Mouse (Mus musculus) heart, embryonic 14.5 days (tissue): Measurements from ENCODE around the gene Dda1. TPM values are rescaled to one million over a fixed set of nuclear protein-coding genes. Genes with fewer than 3 reads are reported as not detected.

ENCODE experiments used
- ATAC-seq: fragments of 200-750 bp; cut with Nextera tagmentation; 2 replicates; pipeline ENCODE4 v1.8.0; 2017; ENCODE audit warnings: low read depth, moderate TSS enrichment; ENCODE audit not compliant: insufficient number of reproducible peaks, insufficient read depth, low FRiP score
- H3K27ac ChIP-seq, 2 experiments: fragments of 200-500 bp in 1 of 2; fragments of 300-500 bp in 1 of 2; sonication (generic) in 1 of 2; replicated peaks in 1 of 2; 2 replicates each; pipeline ENCODE4 v1.5.1; 2012 to 2014; ENCODE audit warnings: low read depth in 2 of 2, low read length in 2 of 2, control low read depth in 1 of 2, mild to moderate bottlenecking in 1 of 2, mixed read lengths in 1 of 2; ENCODE audit not compliant: control insufficient read depth in 1 of 2, insufficient read depth in 1 of 2
- H3K27me3 ChIP-seq: fragments of 300-500 bp; sonication (generic); 2 replicates; pipeline ENCODE4 v1.6.1; 2014; ENCODE audit warnings: mild to moderate bottlenecking, low read length, control low read depth; ENCODE audit not compliant: control insufficient read depth, insufficient read depth
- H3K36me3 ChIP-seq: fragments of 300-500 bp; sonication (generic); 2 replicates; pipeline ENCODE4 v1.6.1; 2014; ENCODE audit warnings: mild to moderate bottlenecking, control low read depth, low read length, mixed read lengths; ENCODE audit not compliant: control insufficient read depth, insufficient read depth
- H3K4me1 ChIP-seq, 2 experiments: fragments of 200-500 bp in 1 of 2; fragments of 300-500 bp in 1 of 2; sonication (generic) in 1 of 2; 2 replicates each; pipeline ENCODE4 v1.6.1; 2012 to 2014; ENCODE audit warnings: low read length in 2 of 2, control low read depth in 1 of 2, mixed read lengths in 1 of 2; ENCODE audit not compliant: control insufficient read depth in 2 of 2, insufficient read depth in 2 of 2
- H3K4me2 ChIP-seq: fragments of 300-500 bp; sonication (generic); 2 replicates; pipeline ENCODE4 v1.6.1; 2014; ENCODE audit warnings: mild to moderate bottlenecking, low read length
- H3K4me3 ChIP-seq, 2 experiments: fragments of 200-500 bp in 1 of 2; fragments of 300-500 bp in 1 of 2; sonication (generic) in 1 of 2; 2 replicates each; pipeline ENCODE4 v1.5.1; 2012 to 2014; ENCODE audit warnings: low read length in 2 of 2, mild to moderate bottlenecking in 2 of 2, control low read depth in 1 of 2, low read depth in 1 of 2, moderate library complexity in 1 of 2; ENCODE audit not compliant: control insufficient read depth in 1 of 2, insufficient read depth in 1 of 2
- H3K9ac ChIP-seq: fragments of 300-500 bp; sonication (generic); 2 replicates; pipeline ENCODE4 v1.6.1; 2014; ENCODE audit warnings: mild to moderate bottlenecking, low read length
- H3K9me3 ChIP-seq: fragments of 300-500 bp; sonication (generic); 2 replicates; pipeline ENCODE4 v1.6.1; 2016; ENCODE audit warnings: low read length, control low read depth; ENCODE audit not compliant: control insufficient read depth
- WGBS: fragments of 180-500 bp; shearing (Covaris S2); extraction: QIAGEN DNeasy Blood & Tissue Kit; methylation state at CpG from one replicate; pipeline ENCODE4 v1.1.7; 2014; 5-methylcytosine and 5-hydroxymethylcytosine counted together
- polyA plus RNA-seq: library from polyadenylated mRNA; unstranded; fragments of >200 nt; fragmentation: Nextera tagmentation; extraction: Ambion mirVana; gene quantifications from 2 replicates; pipeline ENCODE4 v1.2.1, GENCODE M21; 2014

The Dda1 gene
- polyA plus RNA-seq, 1 experiment from 2014 or later = 76.7 TPM

GRCm38 (mm10) chr8:71525226-71526050 is 56.4 kb downstream of the Dda1 start, which contains the start of gene Ccdc194:
TSS of gene Ccdc194 (minus strand) at chr8:71525711.
- peak within 1 kb of the TSS; percentile 88 to 95 for H3K27ac ChIP-seq
- peak within 1 kb of the TSS; percentile 46 for H3K9ac ChIP-seq
- H3K4me1 ChIP-seq = peaks cover 28 to 29% of the 10 kb centered on the region in 2 experiments
- no peaks in the 10 kb centered on the region for H3K27me3 ChIP-seq
- H3K36me3 ChIP-seq = no peaks in the 10 kb centered on the region
- no peak for ATAC-seq
- H3K4me3 ChIP-seq = peak within 1 kb of the TSS; percentile 3 to 6; a peak in 2 of 4 replicates
- WGBS = 14% methylated on average over 46 of the region's 46 CpGs
- H3K9me3 ChIP-seq = no peaks in the 10 kb centered on the region
- peak within 1 kb of the TSS; percentile 51 for H3K4me2 ChIP-seq

Other genes starting within 250 kb of the Dda1 start
- gene Myo9b, start 196.5 kb upstream of the Dda1 start, polyA plus RNA-seq = 16.8 and 17.9 TPM in 2 replicates
- 134 and 144 TPM in 2 replicates for gene Haus8, start 196.3 kb upstream of the Dda1 start, polyA plus RNA-seq
- gene Use1, start 102.4 kb upstream of the Dda1 start, polyA plus RNA-seq = 87.1 and 95.4 TPM in 2 replicates
- gene Ocel1, start 97.9 kb upstream of the Dda1 start, polyA plus RNA-seq = 3.6 TPM in 2 replicates
- 57.1 and 62.4 TPM in 2 replicates for gene Nr2f6, start 87.2 kb upstream of the Dda1 start, polyA plus RNA-seq
- gene Ushbp1, start 73.4 kb upstream of the Dda1 start, polyA plus RNA-seq = 10.8 TPM in 2 replicates
- gene Babam1, start 72.3 kb upstream of the Dda1 start, polyA plus RNA-seq = 84.5 and 86.1 TPM in 2 replicates
- 16.7 and 20.7 TPM in 2 replicates for gene Ankle1, start 63.2 kb upstream of the Dda1 start, polyA plus RNA-seq
- 20.8 and 29.2 TPM in 2 replicates for gene Abhd8, start 5.5 kb upstream of the Dda1 start, polyA plus RNA-seq
- gene Mrpl34, start 4.2 kb upstream of the Dda1 start, polyA plus RNA-seq = 191 and 193 TPM in 2 replicates
- 1.5 and 1.8 TPM in 2 replicates for gene Ano8, start 16.8 kb downstream of the Dda1 start, polyA plus RNA-seq
- gene Gtpbp3, start 18.9 kb downstream of the Dda1 start, polyA plus RNA-seq = 3.3 and 4.4 TPM in 2 replicates
- gene Plvap, start 42.6 kb downstream of the Dda1 start, polyA plus RNA-seq = 109 and 121 TPM in 2 replicates
- 0.35 and 0.89 TPM in 2 replicates for gene Ccdc194, start 56.5 kb downstream of the Dda1 start, polyA plus RNA-seq
- 10.8 and 19.0 TPM in 2 replicates for gene Bst2, start 68.3 kb downstream of the Dda1 start, polyA plus RNA-seq
- 62.2 and 64.0 TPM in 2 replicates for gene Mvb12a, start 73.7 kb downstream of the Dda1 start, polyA plus RNA-seq
- 0.53 TPM in 1 of 2 replicates, not detected in the other for gene Tmem221, start 89.7 kb downstream of the Dda1 start, polyA plus RNA-seq
- gene Nxnl1, start 97.4 kb downstream of the Dda1 start, polyA plus RNA-seq = not detected in 2 replicates
- gene Slc27a1, start 99.7 kb downstream of the Dda1 start, polyA plus RNA-seq = 14.6 and 15.3 TPM in 2 replicates
- 199 and 201 TPM in 2 replicates for gene Pgls, start 123.0 kb downstream of the Dda1 start, polyA plus RNA-seq
- gene Fam129c, start 128.4 kb downstream of the Dda1 start, polyA plus RNA-seq = 1.4 and 1.5 TPM in 2 replicates
- gene Colgalt1, start 141.8 kb downstream of the Dda1 start, polyA plus RNA-seq = 58.1 and 61.6 TPM in 2 replicates
- gene Unc13a, start 202.6 kb downstream of the Dda1 start, polyA plus RNA-seq = 0.38 and 0.89 TPM in 2 replicates
- gene Jak3, start 207.1 kb downstream of the Dda1 start, polyA plus RNA-seq = 5.9 and 6.3 TPM in 2 replicates
- 2.4 and 2.7 TPM in 2 replicates for gene Insl3, start 220.0 kb downstream of the Dda1 start, polyA plus RNA-seq
- gene B3gnt3, start 232.6 kb downstream of the Dda1 start, polyA plus RNA-seq = 3.0 and 3.1 TPM in 2 replicates